Mouse (Mus musculus) layer of hippocampus, adult 9-10 months (tissue): ENCODE data around the gene Foxo3.

Experiments used
- DNase-seq: peaks from one replicate; pipeline ENCODE4 v3.0.0; 2022; ENCODE audit warnings: low spot score

The Foxo3 gene

GRCm38 (mm10) chr10:42251203-42251602 is 25.4 kb downstream of the Foxo3 start:
- DNase-seq, result no peak

DNA sequence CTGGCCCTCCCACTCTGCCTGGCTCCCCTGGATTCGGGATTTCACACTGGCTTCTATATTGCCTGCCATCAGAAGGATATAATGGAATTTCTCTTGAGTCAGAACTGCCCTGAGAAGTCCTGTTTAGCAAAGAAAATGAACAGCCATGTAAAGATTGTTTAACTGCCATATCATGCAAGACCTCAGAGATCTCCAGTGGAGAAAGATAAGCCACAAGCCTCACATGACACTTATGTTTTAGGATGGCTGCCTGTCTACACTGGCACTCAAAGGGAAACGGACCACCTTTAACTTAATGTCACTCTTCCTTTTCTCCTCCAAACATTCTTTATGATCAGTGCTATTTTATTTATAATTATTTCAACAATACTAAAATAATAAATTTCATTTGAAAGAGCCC is 26.6 kb downstream of the Foxo3 start:
- DNase-seq, result no peak

DNA sequence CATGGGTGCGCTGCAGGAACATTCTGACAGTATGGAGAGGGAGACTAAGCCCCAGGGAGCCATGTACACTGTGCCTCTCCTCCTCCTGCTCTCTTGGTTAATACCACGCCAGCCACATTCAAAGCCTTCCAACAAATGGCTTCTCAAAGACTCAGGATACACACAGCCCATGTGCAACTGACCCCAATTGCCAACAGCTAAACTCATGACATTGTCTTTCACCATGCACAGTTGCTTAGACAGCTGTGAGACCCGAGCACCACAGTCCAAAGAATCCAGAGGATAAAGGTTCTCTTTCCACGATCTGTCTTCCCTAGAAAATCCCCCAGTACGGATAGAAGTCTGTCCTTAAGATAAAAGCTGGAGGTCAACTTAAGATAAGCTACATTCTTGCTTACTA is 27.9 kb downstream of the Foxo3 start:
- DNase-seq, result no peak

DNA sequence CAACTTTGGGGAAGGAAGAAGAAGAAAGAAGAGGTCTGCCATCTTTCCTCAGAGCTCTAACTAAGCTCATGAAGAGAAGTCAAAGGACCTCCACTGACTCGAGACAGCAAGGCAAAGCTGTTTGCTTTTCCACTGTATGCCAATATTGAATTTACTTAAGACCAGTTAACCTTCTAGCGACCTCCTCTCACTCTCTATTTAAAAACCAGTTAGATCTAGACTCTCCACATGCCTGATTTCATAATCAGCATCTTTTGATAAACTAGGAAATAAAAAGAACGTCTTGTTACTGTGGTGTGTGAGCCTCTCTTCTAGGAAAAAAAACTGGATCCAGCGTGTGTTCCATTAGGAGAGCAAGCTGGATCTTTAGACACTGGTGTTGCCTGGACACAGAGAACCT is 28.4 kb downstream of the Foxo3 start:
- no peak for DNase-seq

- DNase-seq, result no peak
Measured at GRCm38 (mm10) chr10:42247125-42247816, 29.3 kb downstream of the Foxo3 start.

DNA sequence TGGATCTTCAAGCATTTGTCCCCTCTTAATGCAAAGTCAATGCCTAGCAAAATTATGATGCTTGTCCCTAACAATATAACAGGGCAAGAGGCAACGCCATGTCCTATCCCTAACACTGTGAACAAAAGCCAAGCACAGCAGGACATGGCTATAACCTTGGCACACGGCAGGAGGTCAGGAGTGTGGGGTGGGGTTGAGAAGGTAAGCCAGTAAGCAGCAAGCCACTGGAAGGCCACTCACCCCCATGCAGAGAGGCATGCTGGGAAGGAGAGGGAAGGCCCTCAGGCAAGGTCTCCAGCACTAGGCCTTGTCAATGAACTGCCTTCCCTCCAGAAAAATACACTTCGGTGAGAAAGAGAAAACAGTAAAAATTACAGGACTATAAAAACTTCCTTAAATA is 30.1 kb downstream of the Foxo3 start:
- no peak for DNase-seq

- no peak for DNase-seq
Measured at GRCm38 (mm10) chr10:42245636-42246035, 30.9 kb downstream of the Foxo3 start.

- DNase-seq, result no peak
Measured at GRCm38 (mm10) chr10:42245256-42245601, 31.3 kb downstream of the Foxo3 start.

GRCm38 (mm10) chr10:42244420-42245255 is 31.9 kb downstream of the Foxo3 start:
- DNase-seq, result no peak

GRCm38 (mm10) chr10:42243925-42244324 is 32.6 kb downstream of the Foxo3 start:
- DNase-seq, result no peak

- DNase-seq, result no peak
Measured at GRCm38 (mm10) chr10:42242484-42242883, 34.1 kb downstream of the Foxo3 start.

GRCm38 (mm10) chr10:42241775-42242174 is 34.8 kb downstream of the Foxo3 start:
- DNase-seq, result no peak

- DNase-seq, result no peak
Measured at GRCm38 (mm10) chr10:42239810-42240111, 36.8 kb downstream of the Foxo3 start.

- DNase-seq, result no peak
Measured at GRCm38 (mm10) chr10:42238923-42239809, 37.4 kb downstream of the Foxo3 start.

DNA sequence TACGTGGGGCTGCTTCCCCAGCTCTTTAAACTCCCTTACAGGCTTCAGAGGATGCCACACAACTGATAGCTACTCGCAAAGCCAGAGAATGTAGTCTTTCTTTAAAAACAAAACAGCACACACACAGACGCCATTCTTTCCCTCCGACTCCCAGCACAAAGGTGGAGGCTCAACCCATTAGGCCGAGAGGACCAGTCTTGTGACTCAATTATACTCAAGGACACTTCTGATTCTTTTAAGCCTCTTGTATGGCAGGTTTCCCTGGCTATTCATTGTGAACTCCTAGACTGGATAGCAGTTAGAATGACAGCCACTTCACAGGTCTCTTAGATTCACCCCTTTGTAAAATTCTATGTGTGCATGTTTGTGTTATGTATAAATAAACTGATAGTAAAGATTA is 38.3 kb downstream of the Foxo3 start:
- DNase-seq, result no peak

GRCm38 (mm10) chr10:42237556-42237955 is 39.0 kb downstream of the Foxo3 start:
- DNase-seq, result no peak

DNA sequence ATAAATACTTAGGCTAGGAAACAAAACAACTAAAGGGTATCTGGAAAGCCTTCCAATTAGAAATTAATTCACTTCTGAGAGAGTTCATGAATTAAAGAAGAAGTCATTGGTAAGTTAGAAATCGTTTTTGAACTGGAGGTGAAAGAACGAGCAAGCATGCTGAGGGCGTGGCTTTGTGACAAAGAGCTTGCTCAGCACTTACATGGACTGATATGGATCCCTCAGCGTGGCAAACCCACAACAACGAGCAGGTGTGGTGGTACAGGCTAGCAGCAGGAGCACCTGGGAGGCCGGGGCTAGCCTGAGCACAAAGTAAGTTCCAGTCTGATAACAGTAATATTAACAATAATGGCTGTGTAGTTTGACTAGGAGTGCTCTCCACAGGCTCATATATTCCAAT is 41.2 kb downstream of the Foxo3 start:
- DNase-seq, result no peak

GRCm38 (mm10) chr10:42232977-42233376 is 43.6 kb downstream of the Foxo3 start:
- no peak for DNase-seq

DNA sequence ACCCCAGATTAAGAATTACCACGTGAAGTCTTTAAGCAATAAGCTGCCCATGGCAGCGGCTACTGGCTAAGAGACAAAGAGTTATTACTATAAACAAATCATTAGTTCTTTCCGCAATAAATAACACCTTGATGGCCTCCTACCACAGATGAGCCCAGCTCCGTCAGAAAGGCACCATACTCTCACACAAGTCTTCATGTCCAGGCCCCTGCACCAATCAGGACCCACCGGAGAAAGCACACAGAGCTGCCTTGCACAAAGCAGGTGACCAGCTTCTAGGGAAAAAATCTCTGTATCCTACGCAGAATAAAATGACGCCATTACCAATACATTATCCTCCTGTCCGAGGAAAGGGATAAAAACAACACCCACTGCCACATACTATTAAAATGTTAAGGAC is 44.7 kb downstream of the Foxo3 start:
- DNase-seq, result no peak

GRCm38 (mm10) chr10:42231100-42231541 is 45.4 kb downstream of the Foxo3 start:
- no peak for DNase-seq

GRCm38 (mm10) chr10:42230471-42231099 is 46.0 kb downstream of the Foxo3 start:
- DNase-seq, result no peak

GRCm38 (mm10) chr10:42227751-42228241 is 48.8 kb downstream of the Foxo3 start:
- DNase-seq, result no peak
